Mouse (Mus musculus): ENCODE results near the gene P3h2. TPM values are rescaled to one million over a fixed set of nuclear protein-coding genes. Genes with fewer than 3 reads are reported as not detected.
A peak's percentile ranks its signal among the peaks of the same experiment; 100 is the strongest.

The P3h2 gene
- total and polyA plus RNA-seq, 3 experiments, result 4.1 to 10.0 (median 9.3) TPM

DNA sequence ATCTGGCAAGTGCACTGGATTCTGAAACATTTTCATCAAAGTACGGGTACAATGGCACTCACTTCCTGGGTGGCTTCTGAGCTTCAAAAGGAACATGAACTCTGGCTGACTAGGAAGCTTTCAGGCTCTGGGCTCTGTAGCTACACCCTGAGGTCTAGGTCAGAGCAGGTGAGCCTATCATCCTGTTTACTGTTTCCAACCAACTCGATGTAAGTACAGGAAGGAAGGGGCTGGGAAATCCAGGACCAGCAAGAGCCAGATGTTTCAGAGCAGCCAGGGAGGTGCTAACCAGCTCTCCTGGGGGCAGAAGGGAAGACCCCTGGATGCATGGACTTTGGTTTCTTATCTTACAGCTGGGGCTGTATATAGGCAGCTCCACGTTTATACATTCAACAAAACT, 126.5 kb downstream of the P3h2 start:
- no peak for DNase-seq

DNA sequence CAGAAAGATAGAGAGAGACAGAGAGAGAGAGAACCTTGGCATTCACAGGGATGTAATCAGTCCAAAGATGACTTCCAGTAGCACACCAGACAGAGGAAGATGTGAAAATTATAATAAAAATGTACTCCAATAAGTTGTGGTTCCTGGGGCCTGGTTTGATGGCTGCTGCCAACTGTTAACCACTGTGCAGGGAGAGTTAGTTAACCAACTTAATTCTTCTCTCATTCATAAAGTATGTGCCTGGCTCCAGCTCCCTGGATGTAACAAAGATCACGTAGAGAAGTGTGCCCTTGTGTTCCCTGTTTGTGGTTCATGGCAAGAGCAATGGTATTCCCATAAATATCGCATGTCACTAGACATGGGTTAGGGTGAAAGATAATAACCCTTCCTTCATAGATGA, 128.4 kb downstream of the P3h2 start:
- no peak for DNase-seq

DNA sequence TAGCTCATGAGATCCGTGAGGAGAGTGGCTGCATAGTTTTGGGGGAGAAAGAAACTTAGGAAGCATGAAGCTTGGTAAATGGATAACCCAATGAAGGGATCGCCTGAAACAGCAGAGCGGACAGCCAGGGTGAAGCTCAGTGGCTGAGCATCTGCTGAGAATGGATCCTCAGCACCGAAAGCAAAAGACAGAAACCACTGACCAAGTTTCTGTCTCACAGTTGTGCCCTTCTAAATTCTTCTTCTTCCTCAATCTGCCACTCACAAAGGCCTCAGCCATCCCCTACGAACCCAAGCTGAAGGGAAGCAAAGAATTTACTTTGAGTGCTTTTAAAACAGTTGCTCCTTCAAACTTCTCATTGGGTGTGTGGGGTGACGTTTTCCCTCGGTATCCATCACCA, 134.3 kb downstream of the P3h2 start:
- no peak for DNase-seq

- no peak for DNase-seq
Measured at GRCm38 (mm10) chr16:25970720-25971119, 134.9 kb downstream of the P3h2 start.

DNA sequence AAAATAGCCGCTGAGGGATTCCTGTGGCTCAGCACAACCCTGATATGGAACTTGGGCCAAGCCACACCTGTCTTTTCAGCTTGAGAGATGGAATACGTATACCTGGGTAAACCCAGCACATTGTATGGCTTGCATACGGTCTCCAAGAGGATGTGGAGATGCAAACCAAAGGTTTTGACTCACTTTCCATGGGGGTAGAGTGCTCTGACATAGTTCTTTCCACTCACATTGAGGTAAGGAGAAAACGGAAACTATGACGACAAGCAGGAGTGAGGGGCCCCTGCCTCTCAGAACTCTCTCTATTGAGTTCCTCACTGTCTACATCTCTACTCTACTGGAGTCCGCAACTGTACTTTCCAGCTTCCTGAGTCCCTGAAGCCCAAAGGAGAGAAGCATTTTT, 135.4 kb downstream of the P3h2 start:
- no peak for DNase-seq

GRCm38 (mm10) chr16:25967297-25967696, 138.3 kb downstream of the P3h2 start:
- peak; percentile 61 for DNase-seq

- peak; percentile 45 for DNase-seq
Measured at GRCm38 (mm10) chr16:25963856-25964255, 141.7 kb downstream of the P3h2 start.

DNA sequence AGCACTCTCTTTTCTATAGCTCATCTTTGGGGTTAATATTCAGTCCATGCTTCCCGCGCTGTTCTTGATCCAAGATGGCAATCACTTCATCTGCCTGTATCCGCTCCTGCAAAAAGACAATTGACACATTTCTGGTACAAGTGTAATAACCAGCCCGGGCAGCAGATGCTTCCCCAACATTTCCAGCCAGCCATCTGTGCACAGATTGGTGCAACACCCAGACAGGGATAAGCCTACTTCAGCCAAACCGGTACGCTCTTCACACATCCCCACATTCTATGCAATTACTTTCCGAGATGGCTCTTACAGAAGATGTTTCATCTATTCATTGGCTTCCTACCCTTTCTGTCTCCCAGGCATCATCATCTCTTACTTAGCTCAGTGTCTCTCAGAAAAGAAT, 145.2 kb downstream of the P3h2 start:
- DNase-seq, result no peak

DNA sequence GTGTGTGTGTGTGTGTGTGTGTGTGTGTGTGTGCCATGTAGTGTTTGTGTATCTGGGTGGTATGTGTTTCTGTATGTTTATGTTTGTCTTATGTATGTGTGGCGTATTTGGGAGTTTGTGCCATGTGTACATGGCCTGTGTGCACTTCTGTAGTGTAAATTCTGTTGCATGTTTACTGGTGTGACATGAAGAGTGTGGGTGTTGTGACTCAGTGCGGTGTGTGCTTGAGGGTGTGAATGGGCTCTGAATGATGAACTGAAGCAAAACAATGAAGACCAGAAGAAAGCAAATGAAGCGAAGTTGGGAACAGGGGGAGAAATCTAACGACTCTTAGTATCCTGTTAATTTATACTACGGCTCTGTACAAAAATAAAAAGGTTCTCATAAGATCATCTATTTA, 145.7 kb downstream of the P3h2 start:
- no peak for DNase-seq

GRCm38 (mm10) chr16:25958650-25959238, 146.8 kb downstream of the P3h2 start:
- DNase-seq, result no peak

GRCm38 (mm10) chr16:25958213-25958612, 147.4 kb downstream of the P3h2 start:
- DNase-seq, result no peak

DNA sequence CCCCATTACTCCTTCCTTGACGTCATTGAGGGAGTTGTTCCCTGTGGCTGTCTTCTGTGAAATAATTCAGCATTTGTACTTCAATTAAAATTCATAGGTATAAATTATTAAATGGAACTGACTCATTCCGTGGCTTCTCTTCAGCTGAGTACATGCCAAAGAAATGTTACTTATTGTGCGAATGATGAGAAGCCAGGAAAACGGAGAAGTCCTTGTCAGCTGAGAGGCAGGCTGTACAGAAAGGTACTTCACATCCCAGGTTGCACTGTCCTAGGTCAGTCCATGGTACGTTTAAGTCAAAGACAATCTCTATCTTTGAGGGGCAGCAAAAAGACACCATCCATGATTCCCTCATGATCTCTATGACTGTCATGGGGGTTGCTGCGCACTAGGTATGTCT, 148.8 kb downstream of the P3h2 start:
- DNase-seq, result no peak

GRCm38 (mm10) chr16:25954614-25955013, 151.0 kb downstream of the P3h2 start:
- no peak for DNase-seq

DNA sequence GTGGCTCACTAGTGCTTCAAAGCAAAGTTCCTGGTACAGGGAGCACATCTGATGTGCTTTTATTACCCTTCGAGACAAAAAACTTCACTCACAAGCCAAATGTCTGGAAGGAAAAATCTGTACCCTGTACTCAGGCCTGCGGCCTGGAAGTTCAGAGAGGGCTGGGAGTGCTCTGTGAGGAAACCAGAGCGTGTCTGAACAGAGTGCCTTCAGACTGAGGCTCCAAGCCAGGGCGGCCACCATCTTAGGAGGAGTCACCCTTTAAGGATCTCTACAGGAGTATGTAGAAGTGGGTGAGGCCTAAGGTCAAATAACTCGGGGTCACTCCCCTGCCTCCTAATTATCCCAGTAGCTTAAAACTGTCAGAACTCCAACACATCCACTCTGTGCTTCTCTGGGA, 152.2 kb downstream of the P3h2 start:
- no peak for DNase-seq

GRCm38 (mm10) chr16:25952005-25952404, 153.6 kb downstream of the P3h2 start:
- no peak for DNase-seq

DNA sequence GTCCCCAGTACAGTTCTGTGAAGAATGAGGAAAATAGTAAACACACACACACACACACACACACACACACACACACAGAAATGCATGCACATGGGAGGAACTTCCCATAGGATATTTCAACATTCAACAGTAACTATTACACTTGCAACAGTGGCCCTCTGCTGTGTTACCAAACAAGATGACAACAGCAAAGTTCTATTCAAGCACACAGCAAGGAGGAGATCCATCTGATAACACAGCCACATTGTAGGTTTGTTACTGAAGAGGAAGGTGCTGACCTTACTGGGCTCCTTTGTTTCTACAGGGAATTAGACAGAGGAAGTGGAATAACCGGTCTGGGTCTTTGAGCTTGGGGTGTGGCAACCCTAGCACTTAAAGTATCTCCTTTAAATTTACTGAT, 157.5 kb downstream of the P3h2 start:
- DNase-seq, result no peak

- DNase-seq, result peak; percentile 16
Measured at GRCm38 (mm10) chr16:25945151-25945955, 160.2 kb downstream of the P3h2 start.

DNA sequence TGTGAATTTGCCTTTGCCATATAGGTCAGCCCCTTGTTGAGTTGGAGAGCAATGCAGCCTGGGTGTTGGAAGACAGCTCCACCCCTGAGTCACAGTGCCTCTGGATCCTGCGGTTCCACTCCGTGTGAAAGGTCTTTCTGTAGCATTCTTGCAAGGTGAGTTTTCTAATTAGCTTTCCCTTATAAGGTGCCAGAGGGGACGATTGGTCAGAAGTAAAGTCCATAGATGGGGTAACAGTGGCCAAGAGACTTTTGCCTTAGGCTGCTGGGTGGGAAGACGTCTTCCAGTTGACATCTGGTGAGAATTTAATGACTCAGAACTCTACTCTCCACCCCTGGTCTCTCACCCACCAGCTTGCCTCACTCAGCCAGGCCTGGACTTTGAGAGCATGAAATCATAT, 163.3 kb downstream of the P3h2 start:
- no peak for DNase-seq

- DNase-seq, result no peak
Measured at GRCm38 (mm10) chr16:25934181-25934580, 171.4 kb downstream of the P3h2 start.

DNA sequence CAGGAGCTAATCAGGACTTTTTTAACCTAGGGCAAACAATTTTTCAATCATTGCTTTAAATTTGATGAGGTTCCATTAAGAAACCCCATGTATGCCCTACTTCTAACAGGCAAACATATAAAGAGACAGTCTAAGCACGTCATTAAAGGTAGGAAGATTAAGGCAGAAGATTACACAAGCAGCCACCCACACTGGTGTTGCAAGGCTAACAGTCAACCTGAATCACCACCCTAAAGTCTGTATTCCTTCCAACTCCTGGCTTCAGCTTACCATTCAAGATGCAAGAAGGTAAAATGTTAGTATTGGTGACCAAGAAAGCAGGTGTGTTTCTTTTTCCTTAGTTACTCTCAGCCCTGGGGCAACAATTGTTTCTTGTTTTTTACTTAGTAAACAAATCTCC, 193.4 kb downstream of the P3h2 start:
- DNase-seq, result no peak
